Mouse (Mus musculus) forebrain, postnatal 0 days (tissue): ENCODE results near the gene Gm20696. TPM values are rescaled to one million over a fixed set of nuclear protein-coding genes. Genes with fewer than 3 reads are reported as not detected.

Source experiments
- ATAC-seq: fragments of 200-750 bp; cut with Nextera tagmentation; 2 replicates; pipeline ENCODE4 v1.8.0; 2017; ENCODE audit warnings: mild to moderate bottlenecking, moderate library complexity
- DNase-seq: peaks from one replicate; pipeline ENCODE4 v3.0.0-alpha.2; 2015
- H3K27ac ChIP-seq: fragments of 300-500 bp; sonication (generic); 2 replicates; pipeline ENCODE4 v1.5.1; 2014; ENCODE audit warnings: low read depth, mild to moderate bottlenecking, antibody characterized with exemption, low read length, moderate library complexity, mixed read lengths
- H3K27me3 ChIP-seq: fragments of 300-500 bp; sonication (generic); 2 replicates; pipeline ENCODE4 v1.6.1; 2014; ENCODE audit warnings: mild to moderate bottlenecking, low read length, mixed read lengths; ENCODE audit not compliant: insufficient read depth
- H3K36me3 ChIP-seq: fragments of 300-500 bp; sonication (generic); 2 replicates; pipeline ENCODE4 v1.6.1; 2014; ENCODE audit warnings: mild to moderate bottlenecking, moderate library complexity; ENCODE audit not compliant: insufficient read depth
- H3K4me1 ChIP-seq: fragments of 300-500 bp; sonication (generic); 2 replicates; pipeline ENCODE4 v1.6.1; 2014; ENCODE audit warnings: antibody characterized with exemption; ENCODE audit not compliant: insufficient read depth
- H3K4me2 ChIP-seq: fragments of 300-500 bp; sonication (generic); 2 replicates; pipeline ENCODE4 v1.6.1; 2014; ENCODE audit warnings: low read depth, mild to moderate bottlenecking, moderate library complexity
- H3K4me3 ChIP-seq: fragments of 300-500 bp; sonication (generic); 2 replicates; pipeline ENCODE4 v1.5.1; 2014; ENCODE audit warnings: low read depth, low read length, mixed read lengths
- H3K9ac ChIP-seq: fragments of 300-500 bp; sonication (generic); 2 replicates; pipeline ENCODE4 v1.6.1; 2014; ENCODE audit warnings: mild to moderate bottlenecking
- H3K9me3 ChIP-seq: fragments of 300-500 bp; sonication (generic); 2 replicates; pipeline ENCODE4 v1.6.1; 2016; ENCODE audit warnings: low read length
- CTCF ChIP-seq: sonication (generic); IDR thresholded peaks from 2 replicates; pipeline ENCODE4 v1.5.1; 2016; ENCODE audit warnings: antibody characterized with exemption, control low read depth, low read depth
- WGBS: fragments of 180-500 bp; shearing (Covaris S2); extraction: QIAGEN DNeasy Blood & Tissue Kit; methylation state at CpG from one replicate; pipeline ENCODE4 v1.1.7; 2014; 5-methylcytosine and 5-hydroxymethylcytosine counted together
- polyA plus RNA-seq: library from polyadenylated mRNA; unstranded; fragments of >200 nt; fragmentation: Nextera tagmentation; extraction: Ambion mirVana; gene quantifications from 2 replicates; pipeline ENCODE4 v1.2.1, GENCODE M21; 2015
- total RNA-seq: library from RNA; depleted of rRNA; stranded (reverse); fragments of >200 nt; gene quantifications from 2 replicates; pipeline ENCODE4 v1.2.3, GENCODE M21; 2014

The Gm20696 gene
- total and polyA plus RNA-seq, 2 experiments from 2014 or later, result 2.2 to 2.6 TPM

GRCm38 (mm10) chr6:99545437-99545836 lies 121.2 kb downstream of the Gm20696 start:
- Histone ChIP-seq H3K27ac (no peak overlapping the region), H3K4me2 (no peak overlapping the region), H3K27me3 (no peaks in the 10 kb centered on the region), H3K9me3 (no peaks in the 10 kb centered on the region), H3K4me1 (no peaks in the 10 kb centered on the region), H3K9ac (no peak overlapping the region), H3K36me3 (no peaks in the 10 kb centered on the region), H3K4me3 (no peak overlapping the region)
- WGBS, result 64% methylated on average over 6 of the region's 6 CpGs
- DNase-seq (no peak), ATAC-seq (no peak)
- no peak for TF ChIP-seq CTCF

DNA sequence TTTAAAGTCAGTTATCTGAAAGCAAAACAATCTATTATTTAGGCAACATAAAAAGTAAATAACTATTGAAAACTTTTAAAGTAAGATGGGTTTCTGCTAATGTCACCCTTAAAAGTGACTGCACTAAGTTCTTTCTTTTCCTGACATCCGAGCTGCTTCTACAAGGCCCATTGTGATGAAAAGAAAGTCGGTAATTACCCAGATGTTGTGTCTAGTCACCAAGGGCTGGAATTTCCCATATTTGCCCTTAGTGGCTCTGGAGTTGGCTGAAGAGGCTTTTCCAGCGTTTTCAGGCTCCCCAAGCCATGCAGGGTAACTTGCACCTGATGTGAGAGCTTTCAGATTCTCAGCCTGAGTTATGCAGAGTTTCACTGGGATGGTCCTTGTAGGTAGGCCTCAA lies 125.5 kb downstream of the Gm20696 start:
- Histone ChIP-seq H3K9me3 (no peaks in the 10 kb centered on the region), H3K4me2 (no peak overlapping the region), H3K4me1 (no peaks in the 10 kb centered on the region), H3K27me3 (no peaks in the 10 kb centered on the region), H3K9ac (no peak overlapping the region), H3K27ac (no peak overlapping the region), H3K36me3 (no peaks in the 10 kb centered on the region), H3K4me3 (no peak overlapping the region)
- DNase-seq, result no peak
- WGBS, result 44% methylated on average over 3 of the region's 3 CpGs
- no peak for TF ChIP-seq CTCF
- ATAC-seq, result no peak

GRCm38 (mm10) chr6:99540653-99541052 lies 125.9 kb downstream of the Gm20696 start:
- H3K4me3 ChIP-seq, result no peak overlapping the region
- 76% methylated on average over 6 of the region's 6 CpGs for WGBS
- no peak overlapping the region for H3K27ac ChIP-seq
- no peak for TF ChIP-seq CTCF
- no peak overlapping the region for H3K9ac ChIP-seq
- H3K4me2 ChIP-seq, result no peak overlapping the region
- no peaks in the 10 kb centered on the region for H3K27me3 ChIP-seq
- DNase-seq, result no peak
- no peak for ATAC-seq
- H3K4me1 ChIP-seq, result no peaks in the 10 kb centered on the region
- H3K36me3 ChIP-seq, result no peaks in the 10 kb centered on the region
- H3K9me3 ChIP-seq, result no peaks in the 10 kb centered on the region

- DNase-seq (no peak), ATAC-seq (no peak)
- Histone ChIP-seq H3K9me3 (no peaks in the 10 kb centered on the region), H3K4me3 (no peak overlapping the region), H3K9ac (no peak overlapping the region), H3K36me3 (no peaks in the 10 kb centered on the region), H3K4me1 (no peaks in the 10 kb centered on the region), H3K27ac (no peak overlapping the region), H3K27me3 (no peaks in the 10 kb centered on the region), H3K4me2 (no peak overlapping the region)
- TF ChIP-seq CTCF, result no peak
- 92% methylated on average over 5 of the region's 5 CpGs for WGBS
These were observed 126.5 kb downstream of the Gm20696 start for GRCm38 (mm10) chr6:99540146-99540545.

DNA sequence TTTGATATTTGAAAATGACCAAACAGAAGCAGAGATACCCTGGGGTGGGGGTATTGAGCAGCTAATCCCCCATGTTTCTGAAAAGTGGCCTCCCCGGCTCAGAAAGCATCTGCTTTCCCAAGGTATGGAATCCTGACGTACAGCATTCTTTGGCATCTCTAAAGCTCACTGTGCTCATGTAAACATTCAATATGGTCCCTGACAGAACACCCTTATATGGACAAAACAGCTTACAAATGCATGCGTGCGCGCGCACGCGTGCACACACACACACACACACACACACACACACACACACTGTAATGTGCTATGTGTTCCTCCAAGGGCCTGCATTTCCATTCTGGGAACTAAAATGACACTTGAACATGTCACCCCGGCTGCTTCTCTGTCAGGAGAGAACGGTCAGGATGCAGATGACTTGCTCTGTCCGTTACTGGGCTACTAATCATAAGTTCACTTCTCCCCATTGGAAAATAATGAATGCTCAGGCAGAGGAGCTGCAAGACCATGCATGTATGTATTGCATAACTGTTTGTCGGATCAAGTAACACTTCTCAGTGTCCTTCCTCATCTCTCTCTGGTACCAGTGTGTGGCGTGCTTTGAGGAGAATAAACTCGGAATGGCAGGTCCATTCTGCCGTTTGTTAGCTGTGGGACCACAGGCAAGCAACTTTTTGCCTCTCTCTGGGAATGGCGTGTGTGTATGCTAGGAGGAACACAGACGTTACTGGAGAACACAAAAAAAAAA lies 128.2 kb downstream of the Gm20696 start:
- Histone ChIP-seq H3K36me3 (no peaks in the 10 kb centered on the region), H3K27ac (no peak overlapping the region), H3K4me3 (no peak overlapping the region), H3K4me1 (peaks cover 4% of the 10 kb centered on the region; the same call in 1 of the 2 replicates), H3K9ac (no peak overlapping the region), H3K4me2 (no peak overlapping the region), H3K27me3 (no peaks in the 10 kb centered on the region), H3K9me3 (no peaks in the 10 kb centered on the region)
- WGBS, result 85% methylated on average over 17 of the region's 17 CpGs
- DNase-seq, result no peak
- TF ChIP-seq CTCF, result no peak
- no peak for ATAC-seq

DNA sequence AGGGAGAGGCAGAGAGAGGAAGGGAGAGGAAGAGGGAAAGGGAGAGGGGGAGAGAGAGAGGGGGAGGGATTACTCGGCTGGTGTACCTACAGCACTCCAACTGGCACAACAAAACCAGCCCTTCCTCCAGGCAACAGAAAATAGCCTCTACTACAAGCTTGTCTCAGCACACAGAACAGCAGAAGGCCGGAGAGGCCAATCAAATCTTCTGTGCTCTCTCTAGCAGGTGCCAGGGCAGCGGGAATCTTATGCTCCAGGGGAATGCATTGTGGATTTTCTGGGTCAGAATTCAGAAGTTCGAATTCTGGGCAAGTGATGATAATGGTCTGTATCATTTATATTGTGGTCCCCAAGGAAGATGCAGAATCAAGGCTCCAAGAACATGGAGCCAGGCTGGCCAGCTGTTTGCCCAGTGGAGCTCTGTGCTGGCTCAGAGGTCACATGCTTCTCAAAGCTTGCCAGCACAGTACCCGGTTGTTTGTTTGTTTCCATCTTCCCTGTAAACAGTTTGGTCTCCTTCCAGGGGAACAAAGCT lies 132.3 kb downstream of the Gm20696 start:
- no peak overlapping the region for H3K27ac ChIP-seq
- no peaks in the 10 kb centered on the region for H3K27me3 ChIP-seq
- no peaks in the 10 kb centered on the region for H3K36me3 ChIP-seq
- H3K9ac ChIP-seq, result no peak overlapping the region
- ATAC-seq (peak; percentile 23; the same call in 1 of the 2 replicates), DNase-seq (no peak)
- no peaks in the 10 kb centered on the region for H3K9me3 ChIP-seq
- no peak for TF ChIP-seq CTCF
- no peak overlapping the region for H3K4me2 ChIP-seq
- peaks cover 4% of the 10 kb centered on the region; the same call in 1 of the 2 replicates for H3K4me1 ChIP-seq
- H3K4me3 ChIP-seq, result no peak overlapping the region
- 49% methylated on average over 5 of the region's 5 CpGs for WGBS

DNA sequence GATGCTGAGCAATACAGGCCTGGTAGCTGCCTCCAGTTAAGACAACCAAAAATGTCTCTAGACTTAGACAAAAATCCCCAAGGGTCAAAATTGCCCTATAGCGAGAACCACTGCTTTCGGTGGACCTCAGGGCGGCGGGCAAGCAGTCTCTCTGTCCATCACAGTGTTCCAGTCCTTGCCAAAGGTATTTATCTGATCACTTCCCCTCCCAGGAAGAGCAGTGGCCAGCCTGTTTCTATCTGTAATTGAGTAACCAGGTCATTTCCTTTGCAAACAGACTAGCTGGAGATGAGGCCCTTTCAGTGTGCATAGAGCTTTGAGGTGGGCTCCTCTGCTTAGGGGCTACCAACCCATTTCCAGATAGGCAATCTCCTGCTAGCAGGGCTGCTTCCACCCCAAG lies 134.1 kb downstream of the Gm20696 start:
- no peak for TF ChIP-seq CTCF
- WGBS, result 95% methylated on average over 4 of the region's 4 CpGs
- Histone ChIP-seq H3K4me3 (no peak overlapping the region), H3K4me1 (peaks cover 4% of the 10 kb centered on the region; the same call in 1 of the 2 replicates), H3K36me3 (no peaks in the 10 kb centered on the region), H3K4me2 (no peak overlapping the region), H3K27ac (no peak overlapping the region), H3K9me3 (no peaks in the 10 kb centered on the region), H3K27me3 (no peaks in the 10 kb centered on the region), H3K9ac (no peak overlapping the region)
- DNase-seq, result no peak
- no peak for ATAC-seq
